Mouse (Mus musculus) c-Kit-positive CD71-negative TER-119-negative erythroid progenitor cells, embryonic 14.5 days (primary cell): ENCODE results near the gene Mrps33.

Source experiments
- DNase-seq: peaks from one replicate; pipeline ENCODE4 v3.0.0-alpha.2; 2013; ENCODE audit warnings: low read depth

The Mrps33 gene

GRCm38 (mm10) chr6:39810612-39811116 is at the start of gene Mrps33:
Mrps33 (minus strand) TSS chr6:39810988.
- peak; percentile 90 for DNase-seq

GRCm38 (mm10) chr6:39849667-39850066 is 38.9 kb upstream of the Mrps33 start:
- DNase-seq, result no peak

GRCm38 (mm10) chr6:39848766-39849165 is 38.0 kb upstream of the Mrps33 start:
- no peak for DNase-seq

- no peak for DNase-seq
These were observed 36.8 kb upstream of the Mrps33 start for GRCm38 (mm10) chr6:39847538-39847937.

GRCm38 (mm10) chr6:39843698-39844342 is 33.0 kb upstream of the Mrps33 start:
- DNase-seq, result no peak

GRCm38 (mm10) chr6:39828736-39829135 is 17.9 kb upstream of the Mrps33 start:
- no peak for DNase-seq

- DNase-seq, result no peak
These were observed 10.5 kb upstream of the Mrps33 start for GRCm38 (mm10) chr6:39821241-39821640.

- DNase-seq, result no peak
These were observed 8.1 kb upstream of the Mrps33 start for GRCm38 (mm10) chr6:39818922-39819321.

GRCm38 (mm10) chr6:39808511-39808910 is 2.3 kb downstream of the Mrps33 start:
- DNase-seq, result no peak

GRCm38 (mm10) chr6:39807050-39807560 is 3.7 kb downstream of the Mrps33 start:
- DNase-seq, result no peak

GRCm38 (mm10) chr6:39806336-39806735 is 4.5 kb downstream of the Mrps33 start:
- DNase-seq, result no peak

- DNase-seq, result no peak
These were observed 4.9 kb downstream of the Mrps33 start for GRCm38 (mm10) chr6:39805916-39806315.

GRCm38 (mm10) chr6:39800977-39801376 is 9.8 kb downstream of the Mrps33 start:
- no peak for DNase-seq

GRCm38 (mm10) chr6:39797076-39797475 is 13.7 kb downstream of the Mrps33 start:
- DNase-seq, result no peak

GRCm38 (mm10) chr6:39796150-39796549 is 14.6 kb downstream of the Mrps33 start:
- no peak for DNase-seq

- DNase-seq, result no peak
These were observed 19.0 kb downstream of the Mrps33 start for GRCm38 (mm10) chr6:39791806-39792205.

GRCm38 (mm10) chr6:39788408-39788807 is 22.4 kb downstream of the Mrps33 start:
- no peak for DNase-seq

- no peak for DNase-seq
These were observed 23.0 kb downstream of the Mrps33 start for GRCm38 (mm10) chr6:39787783-39788182.

- DNase-seq, result no peak
These were observed 24.8 kb downstream of the Mrps33 start for GRCm38 (mm10) chr6:39785944-39786343.

GRCm38 (mm10) chr6:39783521-39783920 is 27.3 kb downstream of the Mrps33 start:
- DNase-seq, result no peak

- DNase-seq, result peak; percentile 39
These were observed 28.2 kb downstream of the Mrps33 start for GRCm38 (mm10) chr6:39782618-39783017.

- DNase-seq, result peak; percentile 26
These were observed 28.8 kb downstream of the Mrps33 start for GRCm38 (mm10) chr6:39781766-39782530.
